Mouse (Mus musculus) thymus, adult 2 months (tissue): ENCODE data around the gene Pde10a.

Source experiments
- CTCF ChIP-seq: fragments of 200-500 bp; IDR thresholded peaks from 2 replicates; pipeline ENCODE4 v1.5.1; 2012; ENCODE audit warnings: mild to moderate bottlenecking, control low read depth, low read length, moderate library complexity, borderline replicate concordance; ENCODE audit not compliant: control insufficient read depth, poor library complexity, insufficient read depth; ENCODE audit errors: extremely low read depth
- POLR2A ChIP-seq: fragments of 200-500 bp; IDR thresholded peaks from 2 replicates; pipeline ENCODE4 v1.6.1; 2012; ENCODE audit warnings: mild to moderate bottlenecking, low read length, control low read depth, moderate library complexity; ENCODE audit not compliant: control insufficient read depth, poor library complexity, insufficient read depth; ENCODE audit errors: extremely low read depth

DNA sequence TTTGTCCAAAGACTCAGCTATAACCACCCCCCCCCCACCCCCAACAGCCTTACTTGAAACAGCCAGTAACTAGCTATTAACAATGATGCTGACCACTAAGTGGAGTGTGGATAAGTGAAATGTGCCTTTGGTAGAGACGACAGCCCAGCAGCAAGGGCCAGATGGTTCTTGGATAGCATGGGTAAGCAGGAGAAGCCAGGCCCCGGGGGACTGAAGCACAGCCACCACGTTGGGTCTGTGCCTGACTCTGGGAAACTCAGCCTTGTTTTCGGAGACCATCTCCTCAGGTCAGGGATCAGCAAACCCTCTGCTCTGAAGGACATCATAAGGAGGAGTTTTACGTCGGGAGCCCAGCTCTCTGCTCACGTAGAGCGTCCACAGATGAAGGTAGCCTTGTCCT is 427.8 kb downstream of the Pde10a start:
- TF ChIP-seq CTCF (no peak), POLR2A (no peak)
